Mouse (Mus musculus) neural tube, embryonic 14.5 days (tissue): ENCODE measurements around the gene Phox2b. TPM values are rescaled to one million over a fixed set of nuclear protein-coding genes. Genes with fewer than 3 reads are reported as not detected.

Source experiments
- ATAC-seq: fragments of 200-750 bp; cut with Nextera tagmentation; 2 replicates; pipeline ENCODE4 v1.8.0; 2017; ENCODE audit warnings: low read depth, mild to moderate bottlenecking, moderate TSS enrichment, moderate library complexity
- H3K27ac ChIP-seq: fragments of 300-500 bp; sonication (generic); 2 replicates; pipeline ENCODE4 v1.5.1; 2014; ENCODE audit warnings: low read depth, mild to moderate bottlenecking, control low read depth, low read length, moderate library complexity, mixed read lengths
- H3K27me3 ChIP-seq: fragments of 300-500 bp; sonication (generic); 2 replicates; pipeline ENCODE4 v1.6.1; 2014; ENCODE audit warnings: low read length; ENCODE audit not compliant: control insufficient read depth, insufficient read depth
- H3K36me3 ChIP-seq: fragments of 300-500 bp; sonication (generic); 2 replicates; pipeline ENCODE4 v1.6.1; 2014; ENCODE audit warnings: low read length, mixed read lengths; ENCODE audit not compliant: control insufficient read depth, insufficient read depth
- H3K4me1 ChIP-seq: fragments of 300-500 bp; sonication (generic); 2 replicates; pipeline ENCODE4 v1.6.1; 2014; ENCODE audit warnings: low read length; ENCODE audit not compliant: control insufficient read depth, insufficient read depth
- H3K4me2 ChIP-seq: fragments of 300-500 bp; sonication (generic); 2 replicates; pipeline ENCODE4 v1.6.1; 2014; ENCODE audit warnings: mild to moderate bottlenecking, low read depth, low read length, control low read depth
- H3K4me3 ChIP-seq: fragments of 300-500 bp; sonication (generic); 2 replicates; pipeline ENCODE4 v1.5.1; 2014; ENCODE audit warnings: low read depth, low read length, control low read depth, mixed read lengths
- H3K9ac ChIP-seq: fragments of 300-500 bp; sonication (generic); replicated peaks from 2 replicates; pipeline ENCODE4 v1.6.1; 2014; ENCODE audit warnings: low read depth, mild to moderate bottlenecking, control low read depth, low read length, mixed read lengths
- H3K9me3 ChIP-seq: fragments of 300-500 bp; sonication (generic); 2 replicates; pipeline ENCODE4 v1.6.1; 2016; ENCODE audit warnings: low read length; ENCODE audit not compliant: control insufficient read depth
- WGBS: fragments of 180-500 bp; shearing (Covaris S2); extraction: QIAGEN DNeasy Blood & Tissue Kit; methylation state at CpG from one replicate; pipeline ENCODE4 v1.1.7; 2014; 5-methylcytosine and 5-hydroxymethylcytosine counted together
- polyA plus RNA-seq: library from polyadenylated mRNA; unstranded; fragments of >200 nt; fragmentation: Nextera tagmentation; extraction: Ambion mirVana; gene quantifications from 2 replicates; pipeline ENCODE4 v1.2.1, GENCODE M21; 2014

Gene Phox2b
- polyA plus RNA-seq, 1 experiment from 2014 or later: 0.08 TPM

DNA sequence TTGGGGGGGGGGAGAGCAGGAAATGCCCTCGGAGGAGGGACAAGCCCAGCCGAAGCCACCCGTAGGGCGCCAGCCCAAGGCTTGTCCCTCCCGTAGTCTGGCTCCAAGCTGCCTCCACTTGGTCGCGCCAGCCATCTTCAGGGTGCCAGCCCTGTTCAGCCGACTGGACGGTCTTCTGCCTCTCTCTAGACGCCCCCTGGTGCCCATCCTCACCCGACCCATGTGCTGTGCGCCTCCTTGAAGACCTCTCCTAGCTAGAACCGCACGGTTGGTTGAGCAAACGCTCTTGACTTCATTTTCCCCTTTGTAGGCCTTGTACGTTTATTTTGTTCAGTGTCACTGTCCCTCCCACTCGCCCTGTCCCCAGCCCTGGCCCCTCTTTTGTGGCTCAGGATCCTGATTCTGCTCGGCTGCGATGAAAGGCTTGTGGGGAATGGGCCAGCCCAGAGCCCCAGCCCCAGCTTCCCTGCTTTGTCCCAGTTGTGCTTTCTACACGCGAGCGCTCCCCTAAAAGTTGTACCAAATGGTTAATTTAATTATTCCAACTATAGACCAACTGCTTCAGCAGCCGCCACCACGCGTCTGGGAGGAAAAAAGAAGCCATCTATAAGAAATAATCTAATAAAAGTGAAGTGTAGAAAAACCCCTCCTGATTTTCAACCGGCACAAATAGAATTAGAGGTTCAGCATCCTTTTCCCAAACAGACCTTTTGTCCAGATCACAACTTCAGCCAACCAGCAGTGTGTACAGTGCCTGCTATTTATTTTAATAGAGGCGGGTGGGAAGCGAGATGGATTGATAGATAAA lies 2.9 kb upstream of the Phox2b start:
- Histone ChIP-seq H3K9ac (no peak overlapping the region), H3K27ac (no peak overlapping the region), H3K36me3 (no peaks in the 10 kb centered on the region), H3K4me2 (no peak overlapping the region), H3K4me1 (no peaks in the 10 kb centered on the region), H3K4me3 (no peak overlapping the region), H3K9me3 (no peaks in the 10 kb centered on the region), H3K27me3 (peaks cover 64% of the 10 kb centered on the region)
- peak; percentile 53; the same call in 1 of the 2 replicates for ATAC-seq
- 2% methylated on average over 26 of the region's 28 CpGs for WGBS

DNA sequence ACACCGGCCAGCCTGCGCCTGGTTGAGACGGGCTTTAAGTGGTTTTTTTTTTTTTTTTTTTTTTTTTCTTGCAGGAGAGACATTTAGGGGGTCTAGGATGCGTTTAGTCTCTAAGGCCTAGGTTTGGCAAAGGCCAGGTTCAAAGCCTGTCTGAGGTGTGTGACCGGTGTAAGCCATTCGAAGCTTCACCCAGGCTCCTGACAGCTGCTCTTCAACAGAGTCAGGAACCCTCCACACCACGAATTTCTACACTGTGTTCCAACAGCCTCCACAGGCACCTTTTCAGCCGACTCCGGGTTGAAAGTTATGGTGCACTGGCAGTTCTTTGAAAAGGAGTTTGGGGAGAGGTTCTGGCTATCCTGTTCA lies 2.3 kb upstream of the Phox2b start:
- no peak overlapping the region for H3K27ac ChIP-seq
- H3K9ac ChIP-seq: no peak overlapping the region
- peaks cover 62% of the 10 kb centered on the region for H3K27me3 ChIP-seq
- H3K4me1 ChIP-seq: no peaks in the 10 kb centered on the region
- ATAC-seq: peak; percentile 22; the same call in 1 of the 2 replicates
- 1% methylated on average over 9 of the region's 9 CpGs for WGBS
- no peak overlapping the region for H3K4me2 ChIP-seq
- H3K9me3 ChIP-seq: no peaks in the 10 kb centered on the region
- H3K4me3 ChIP-seq: no peak overlapping the region
- no peaks in the 10 kb centered on the region for H3K36me3 ChIP-seq

DNA sequence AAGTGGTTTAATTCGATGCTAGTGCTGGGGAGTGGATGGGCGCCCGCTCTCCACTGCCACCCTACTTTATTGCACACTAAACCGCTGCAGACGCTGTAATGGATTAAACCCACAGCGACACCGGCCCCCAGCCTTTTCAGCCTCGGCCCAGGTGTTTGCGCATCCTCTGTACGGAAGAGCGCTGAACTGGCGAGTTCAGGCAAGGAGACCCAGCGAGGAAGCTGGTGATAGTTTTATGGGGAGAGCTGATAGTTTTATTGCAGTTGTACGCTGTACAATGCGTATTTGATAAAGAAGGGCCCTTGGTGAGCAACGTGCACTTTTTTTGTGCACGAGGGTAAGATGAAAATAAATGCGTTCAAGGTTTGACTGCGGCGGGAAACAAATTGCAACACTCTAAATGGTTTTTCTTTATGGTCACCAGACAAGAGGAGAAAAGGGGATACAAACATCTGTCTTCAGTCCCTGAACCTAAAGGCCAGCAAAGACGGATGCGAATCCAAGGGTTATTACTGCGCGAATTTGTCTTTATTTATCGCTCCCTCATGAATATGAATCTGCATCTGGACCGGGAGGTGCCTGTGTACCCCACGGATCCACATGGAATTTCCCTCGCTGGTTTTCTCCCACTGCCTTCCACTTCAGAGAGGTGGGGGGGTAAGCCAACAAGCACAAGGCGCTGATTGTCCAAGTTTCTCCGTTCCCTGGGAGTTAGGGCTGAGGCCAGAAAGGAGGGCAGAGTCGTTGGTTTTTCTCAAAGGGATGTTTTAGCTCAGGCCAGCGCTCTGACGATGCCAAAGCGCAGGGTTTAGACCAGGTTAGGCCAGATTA lies 1.7 kb upstream of the Phox2b start:
- Histone ChIP-seq H3K27me3 (peaks cover 66% of the 10 kb centered on the region), H3K9ac (no peak overlapping the region), H3K9me3 (no peaks in the 10 kb centered on the region), H3K36me3 (no peaks in the 10 kb centered on the region), H3K4me2 (no peak overlapping the region), H3K4me3 (no peak overlapping the region), H3K27ac (no peak overlapping the region), H3K4me1 (no peaks in the 10 kb centered on the region)
- 0 out of 2 replicates have a peak, but pooled peaks have one; percentile 18 for ATAC-seq
- WGBS: under 1% methylated on average over 34 of the region's 34 CpGs

DNA sequence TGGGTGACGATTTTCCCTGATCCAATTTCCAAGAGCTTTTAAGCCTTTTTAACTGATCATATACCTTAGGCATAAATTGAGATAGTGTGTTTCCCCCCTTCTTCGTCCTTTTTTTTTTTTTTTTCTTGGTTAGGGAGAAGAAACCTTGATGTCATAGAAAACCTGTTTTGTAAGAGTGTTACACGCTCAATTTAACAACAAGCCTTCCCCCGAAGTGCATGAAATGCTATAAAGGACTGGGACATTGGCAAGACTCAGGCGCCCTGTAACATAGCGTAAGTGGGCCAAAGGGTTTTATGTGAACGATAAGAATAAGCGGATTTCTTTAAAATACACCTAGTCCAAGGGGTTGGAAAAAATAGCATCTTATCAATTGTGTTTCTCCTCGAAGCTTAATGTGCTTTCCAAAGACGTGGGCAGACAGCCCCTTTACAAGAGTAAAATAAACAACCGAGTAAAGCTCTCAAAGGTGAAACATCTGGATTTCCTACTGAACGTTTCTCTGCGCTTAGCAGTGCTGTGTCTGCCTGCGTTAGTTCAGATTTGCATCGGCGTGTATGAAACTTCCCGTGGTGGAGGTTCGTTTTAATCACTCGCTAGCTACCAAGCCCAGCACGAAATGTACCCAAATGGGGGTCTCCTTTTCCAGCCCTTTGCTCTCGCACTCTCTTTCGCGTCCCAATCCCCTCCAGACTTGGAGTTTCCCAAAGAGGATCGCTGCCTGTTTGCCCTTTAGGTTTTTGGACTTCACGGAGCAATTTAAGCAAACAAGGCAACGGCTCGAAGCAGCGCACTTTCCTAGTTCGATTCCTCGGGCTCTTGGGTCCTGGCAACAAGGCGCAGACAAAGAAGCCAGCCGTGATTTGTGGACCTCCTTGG lies 531 bp upstream of the Phox2b start:
- no peak overlapping the region for H3K27ac ChIP-seq
- no peaks in the 10 kb centered on the region for H3K4me1 ChIP-seq
- ATAC-seq: no peak
- H3K4me3 ChIP-seq: no peak overlapping the region
- peaks cover 75% of the 10 kb centered on the region for H3K27me3 ChIP-seq
- WGBS: 1% methylated on average over 32 of the region's 32 CpGs
- H3K9me3 ChIP-seq: no peaks in the 10 kb centered on the region
- no peak overlapping the region for H3K9ac ChIP-seq
- H3K4me2 ChIP-seq: no peak overlapping the region
- no peaks in the 10 kb centered on the region for H3K36me3 ChIP-seq

DNA sequence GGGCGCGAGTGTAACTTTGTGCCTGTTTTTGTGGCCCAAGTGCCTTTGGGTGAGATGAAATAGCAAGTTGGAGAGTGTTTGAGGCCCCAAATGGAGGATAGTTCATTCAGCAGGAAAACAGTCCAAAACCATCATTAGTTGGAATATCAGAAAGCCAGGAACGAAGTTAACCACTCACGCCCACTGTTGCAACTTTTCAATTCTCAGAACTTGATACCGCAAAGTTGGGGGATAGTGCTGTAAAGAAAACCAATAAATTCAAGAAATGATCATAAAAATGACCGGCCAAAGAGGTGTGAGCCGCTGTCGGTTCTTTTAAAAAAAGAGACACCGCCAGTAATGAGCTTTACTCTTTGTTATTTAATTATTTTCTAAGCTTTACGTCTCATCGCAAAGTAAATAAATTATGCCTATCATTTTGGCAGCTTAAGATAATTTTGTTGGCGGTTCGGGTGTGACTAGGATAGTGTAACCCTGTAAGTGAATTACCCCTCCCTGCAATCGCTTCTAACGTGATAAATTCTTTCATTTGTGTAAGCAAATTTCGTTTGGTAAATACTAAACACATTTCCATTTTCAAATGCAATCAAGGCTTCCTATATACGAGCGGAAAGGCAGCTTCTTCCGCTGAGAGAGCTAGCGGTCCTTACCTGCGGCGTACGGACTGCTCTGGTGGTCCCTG lies 909 bp downstream of the Phox2b start:
- H3K27ac ChIP-seq: no peak overlapping the region
- no peak for ATAC-seq
- H3K4me1 ChIP-seq: no peaks in the 10 kb centered on the region
- no peaks in the 10 kb centered on the region for H3K36me3 ChIP-seq
- H3K27me3 ChIP-seq: peaks cover 74% of the 10 kb centered on the region
- H3K4me2 ChIP-seq: no peak overlapping the region
- WGBS: under 1% methylated on average over 23 of the region's 23 CpGs
- no peak overlapping the region for H3K4me3 ChIP-seq
- no peak overlapping the region for H3K9ac ChIP-seq
- H3K9me3 ChIP-seq: no peaks in the 10 kb centered on the region

DNA sequence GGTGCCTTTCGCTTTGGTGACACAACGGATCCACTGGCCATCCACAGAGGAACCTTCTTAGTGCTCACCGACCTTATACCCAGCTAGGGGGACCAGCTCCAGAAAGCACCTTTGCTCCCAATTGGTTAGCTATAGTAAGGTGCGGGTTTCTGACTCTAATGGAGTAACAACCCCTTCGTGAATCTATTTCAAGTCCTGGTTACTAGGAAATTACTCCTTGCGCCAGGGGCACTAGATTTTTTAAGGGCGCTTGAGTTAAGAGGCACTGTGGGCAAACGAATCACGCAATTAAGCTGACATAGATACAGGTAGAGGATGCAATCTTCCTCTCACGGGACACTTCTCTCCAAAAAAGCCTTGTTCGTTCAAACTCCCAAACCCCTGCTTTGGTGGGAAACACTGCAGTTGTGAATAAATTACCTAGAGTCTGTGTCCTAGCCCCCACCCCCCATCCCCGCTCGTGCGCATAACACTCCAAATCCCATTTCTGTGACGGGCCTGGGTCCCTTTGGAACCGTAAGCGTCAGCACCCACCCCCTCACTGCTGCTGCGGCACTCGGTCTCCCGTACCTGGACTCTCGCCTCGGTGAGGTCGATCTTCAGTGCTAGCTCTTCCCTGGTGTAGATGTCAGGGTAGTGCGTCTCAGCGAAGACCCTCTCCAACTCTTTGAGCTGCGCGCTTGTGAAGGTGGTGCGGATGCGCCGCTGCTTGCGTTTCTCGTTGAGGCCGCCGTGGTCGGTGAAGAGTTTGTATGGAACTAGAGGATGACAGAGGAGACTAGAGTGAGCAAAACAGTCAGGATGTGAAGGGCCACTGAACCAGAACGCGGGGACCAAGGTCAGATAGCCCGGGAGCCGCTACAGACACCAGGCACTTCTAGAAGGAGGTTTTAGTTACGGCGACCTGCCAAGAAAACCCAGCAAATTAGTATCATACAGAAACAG lies 1.7 kb downstream of the Phox2b start:
- Histone ChIP-seq H3K4me2 (no peak overlapping the region), H3K27me3 (peaks cover 75% of the 10 kb centered on the region), H3K4me1 (no peaks in the 10 kb centered on the region), H3K36me3 (no peaks in the 10 kb centered on the region), H3K9me3 (no peaks in the 10 kb centered on the region), H3K27ac (no peak overlapping the region), H3K9ac (no peak overlapping the region), H3K4me3 (no peak overlapping the region)
- no peak for ATAC-seq
- 2% methylated on average over 41 of the region's 41 CpGs for WGBS

DNA sequence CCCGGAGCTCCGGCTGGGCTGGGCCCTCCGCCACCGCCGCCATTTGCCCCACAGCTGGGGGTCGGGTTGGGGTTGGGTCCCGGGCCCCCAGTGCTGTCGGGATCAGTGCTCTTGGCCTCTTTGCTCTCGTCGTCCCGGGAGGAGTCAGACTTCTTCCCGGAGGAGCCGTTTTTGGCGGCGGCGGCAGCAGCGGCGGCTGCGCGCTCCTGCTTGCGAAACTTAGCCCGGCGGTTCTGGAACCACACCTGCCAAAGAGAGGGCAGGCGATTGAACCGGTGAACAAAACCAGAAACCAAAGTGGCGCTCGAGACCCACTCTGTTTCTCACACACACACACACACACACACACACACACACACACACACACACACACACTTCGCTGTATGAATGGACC lies 2.7 kb downstream of the Phox2b start:
- Histone ChIP-seq H3K4me1 (no peaks in the 10 kb centered on the region), H3K27ac (no peak overlapping the region), H3K4me2 (peak overlapping the region; percentile 8; the same call in 1 of the 2 replicates), H3K4me3 (no peak overlapping the region), H3K27me3 (peaks cover 74% of the 10 kb centered on the region), H3K36me3 (no peaks in the 10 kb centered on the region), H3K9ac (no peak overlapping the region), H3K9me3 (no peaks in the 10 kb centered on the region)
- no peak for ATAC-seq
- 1% methylated on average over 25 of the region's 28 CpGs for WGBS
